Mouse (Mus musculus) midbrain, embryonic 16.5 days (tissue): ENCODE measurements at regions not wholly inside any gene's neighbourhood (a gene's known extent, or its start where the extent isn't known, plus 50 kb on each side); places are given as distances from the start of the nearest gene placed in this dataset.

Experiments used
- ATAC-seq: fragments of 200-750 bp; cut with Nextera tagmentation; 2 replicates; pipeline ENCODE4 v1.8.0; 2017; ENCODE audit warnings: moderate TSS enrichment
- H3K27ac ChIP-seq: fragments of 300-500 bp; sonication (generic); 2 replicates; pipeline ENCODE4 v1.5.1; 2014; ENCODE audit warnings: mild to moderate bottlenecking, low read length, mixed read lengths
- H3K27me3 ChIP-seq: fragments of 300-500 bp; sonication (generic); 2 replicates; pipeline ENCODE4 v1.6.1; 2014; ENCODE audit warnings: low read depth, low read length, mixed read lengths; ENCODE audit not compliant: control insufficient read depth, insufficient read depth
- H3K36me3 ChIP-seq: fragments of 300-500 bp; sonication (generic); 2 replicates; pipeline ENCODE4 v1.6.1; 2014; ENCODE audit warnings: mild to moderate bottlenecking, low read length, moderate library complexity, mixed read lengths; ENCODE audit not compliant: control insufficient read depth, insufficient read depth
- H3K4me1 ChIP-seq: fragments of 300-500 bp; sonication (generic); 2 replicates; pipeline ENCODE4 v1.6.1; 2014; ENCODE audit warnings: mild to moderate bottlenecking, low read length, mixed read lengths; ENCODE audit not compliant: control insufficient read depth, insufficient read depth
- H3K4me2 ChIP-seq: fragments of 300-500 bp; sonication (generic); 2 replicates; pipeline ENCODE4 v1.6.1; 2014; ENCODE audit warnings: mild to moderate bottlenecking, low read length, mixed read lengths
- H3K4me3 ChIP-seq: fragments of 300-500 bp; sonication (generic); 2 replicates; pipeline ENCODE4 v1.5.1; 2014; ENCODE audit warnings: low read depth, mild to moderate bottlenecking, low read length, moderate library complexity, mixed read lengths
- H3K9ac ChIP-seq: fragments of 300-500 bp; sonication (generic); 2 replicates; pipeline ENCODE4 v1.6.1; 2014; ENCODE audit warnings: low read depth, low read length, mixed read lengths
- H3K9me3 ChIP-seq: fragments of 300-500 bp; sonication (generic); replicated peaks from 2 replicates; pipeline ENCODE4 v1.6.1; 2014; ENCODE audit warnings: mild to moderate bottlenecking, low read length, mixed read lengths; ENCODE audit not compliant: control insufficient read depth, poor library complexity, severe bottlenecking
- WGBS: fragments of 180-500 bp; shearing (Covaris S2); extraction: QIAGEN DNeasy Blood & Tissue Kit; methylation state at CpG from one replicate; pipeline ENCODE4 v1.1.7; 2014; 5-methylcytosine and 5-hydroxymethylcytosine counted together

DNA sequence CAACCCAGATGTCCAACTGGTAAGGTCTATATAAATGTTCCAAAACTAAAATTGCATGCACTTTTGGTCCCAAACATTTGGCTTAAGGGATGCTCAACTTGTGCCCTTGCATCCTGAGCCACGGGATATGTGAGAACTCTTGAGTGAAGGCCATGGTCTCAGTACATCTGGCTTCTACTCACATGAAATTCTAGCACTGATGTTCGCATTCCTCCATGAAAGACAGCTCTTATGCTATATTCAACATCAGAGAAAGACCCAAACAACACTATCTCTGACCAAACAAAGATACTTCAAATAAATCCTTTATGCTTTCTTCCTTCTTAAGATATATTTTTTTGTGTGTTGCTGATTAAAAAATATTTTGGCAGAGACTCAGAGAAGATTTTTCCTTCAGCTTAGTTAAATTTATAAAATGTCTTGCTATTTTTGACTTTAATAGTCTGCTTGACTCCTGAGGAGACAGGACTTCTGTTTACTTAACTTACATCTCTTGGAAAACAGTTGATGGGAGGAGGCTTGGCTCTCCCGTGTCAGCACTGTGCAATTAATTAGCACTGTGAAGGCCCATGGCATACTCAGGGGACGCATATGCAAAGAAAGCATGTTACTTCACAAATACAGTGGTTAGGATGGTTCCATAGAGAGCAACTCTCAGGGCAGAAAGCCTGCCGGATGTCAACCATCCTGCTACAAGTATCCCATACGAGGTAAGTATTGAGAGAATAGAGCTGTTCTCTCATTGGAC is 230.9 kb downstream of the Gm19410 start:
- Histone ChIP-seq H3K4me3 (no peak overlapping the region), H3K4me1 (no peaks in the 10 kb centered on the region), H3K27me3 (no peaks in the 10 kb centered on the region), H3K9me3 (no peaks in the 10 kb centered on the region; the same call in 1 of the 2 replicates), H3K9ac (no peak overlapping the region), H3K27ac (no peak overlapping the region), H3K36me3 (no peaks in the 10 kb centered on the region), H3K4me2 (no peak overlapping the region)
- 77% methylated on average over 6 of the region's 6 CpGs for WGBS
- ATAC-seq = no peak

DNA sequence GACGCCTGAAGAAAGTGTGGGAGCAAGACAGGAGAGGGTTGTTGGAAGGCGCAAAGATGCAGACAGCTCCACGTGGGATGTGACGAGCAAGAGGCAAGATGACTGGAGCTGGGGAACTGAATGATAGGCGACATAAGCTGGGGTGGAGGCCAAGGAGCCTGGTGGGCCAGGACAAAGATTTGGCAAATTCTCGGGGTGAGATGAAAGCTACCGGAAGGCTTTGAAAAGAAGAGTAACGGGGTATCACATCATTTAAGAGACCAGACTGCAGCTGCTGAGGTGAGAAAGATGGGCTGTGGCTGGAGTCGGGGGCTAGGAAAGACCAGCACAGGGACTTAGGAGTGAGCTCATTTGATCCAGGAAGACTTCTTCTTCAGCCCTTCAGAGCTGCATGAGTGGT is 234.0 kb downstream of the Gm19410 start:
- no peak for ATAC-seq
- Histone ChIP-seq H3K9me3 (no peaks in the 10 kb centered on the region; the same call in 1 of the 2 replicates), H3K27me3 (no peaks in the 10 kb centered on the region), H3K9ac (no peak overlapping the region), H3K27ac (no peak overlapping the region), H3K4me1 (peaks cover 2% of the 10 kb centered on the region; the same call in 1 of the 2 replicates), H3K4me2 (no peak overlapping the region), H3K36me3 (no peaks in the 10 kb centered on the region), H3K4me3 (no peak overlapping the region)
- WGBS = 93% methylated on average over 9 of the region's 9 CpGs

DNA sequence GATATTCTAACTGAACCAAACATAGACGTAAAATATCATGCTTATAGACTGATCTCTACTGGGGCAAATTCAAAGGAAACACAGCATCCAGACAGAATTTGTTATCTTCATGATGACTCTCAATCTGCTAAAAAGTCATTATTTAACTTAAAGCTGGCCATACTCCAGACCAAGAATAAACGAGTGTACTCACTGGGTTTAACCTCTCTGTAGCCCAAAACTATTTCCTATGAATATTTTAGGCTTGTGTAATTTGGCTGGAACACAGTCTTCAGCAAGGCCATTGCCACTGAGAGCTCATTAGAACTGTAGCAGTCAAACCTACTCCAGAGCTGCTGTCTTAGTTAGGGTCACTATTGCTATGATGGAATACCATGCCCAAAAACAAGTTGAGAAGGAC is 238.8 kb downstream of the Gm19410 start:
- no peak overlapping the region for H3K4me3 ChIP-seq
- WGBS = 95% methylated on average over 2 of the region's 2 CpGs
- H3K4me1 ChIP-seq = peaks cover 2% of the 10 kb centered on the region; the same call in 1 of the 2 replicates
- peaks cover 3% of the 10 kb centered on the region; the same call in 1 of the 2 replicates for H3K9me3 ChIP-seq
- no peak overlapping the region for H3K9ac ChIP-seq
- H3K27me3 ChIP-seq = no peaks in the 10 kb centered on the region
- H3K36me3 ChIP-seq = no peaks in the 10 kb centered on the region
- no peak for ATAC-seq
- no peak overlapping the region for H3K4me2 ChIP-seq
- no peak overlapping the region for H3K27ac ChIP-seq

DNA sequence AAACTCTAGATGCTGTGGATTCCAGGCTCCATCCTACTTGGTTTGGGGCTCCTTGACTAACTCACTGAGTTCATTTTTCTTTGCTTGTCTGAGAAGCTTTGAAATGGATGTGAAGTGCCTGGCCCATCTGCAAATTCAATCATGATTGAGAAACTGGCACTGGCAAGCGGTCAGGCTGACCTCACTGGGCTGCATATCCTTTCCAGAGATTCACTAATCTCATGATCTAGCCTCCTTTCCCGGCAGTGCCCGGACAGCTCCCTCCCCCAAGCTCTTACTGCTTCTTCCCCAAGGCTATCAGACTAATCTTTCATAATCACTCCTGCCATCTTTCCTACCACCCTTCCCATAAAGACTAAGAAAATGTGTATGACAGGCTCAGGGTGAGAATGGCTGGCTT is 239.9 kb downstream of the Gm19410 start:
- Histone ChIP-seq H3K9ac (no peak overlapping the region), H3K4me3 (no peak overlapping the region), H3K36me3 (no peaks in the 10 kb centered on the region), H3K27me3 (no peaks in the 10 kb centered on the region), H3K9me3 (peaks cover 3% of the 10 kb centered on the region; the same call in 1 of the 2 replicates), H3K4me2 (no peak overlapping the region), H3K4me1 (peaks cover 2% of the 10 kb centered on the region; the same call in 1 of the 2 replicates), H3K27ac (no peak overlapping the region)
- ATAC-seq = no peak
- WGBS = 69% methylated on average over 3 of the region's 3 CpGs

DNA sequence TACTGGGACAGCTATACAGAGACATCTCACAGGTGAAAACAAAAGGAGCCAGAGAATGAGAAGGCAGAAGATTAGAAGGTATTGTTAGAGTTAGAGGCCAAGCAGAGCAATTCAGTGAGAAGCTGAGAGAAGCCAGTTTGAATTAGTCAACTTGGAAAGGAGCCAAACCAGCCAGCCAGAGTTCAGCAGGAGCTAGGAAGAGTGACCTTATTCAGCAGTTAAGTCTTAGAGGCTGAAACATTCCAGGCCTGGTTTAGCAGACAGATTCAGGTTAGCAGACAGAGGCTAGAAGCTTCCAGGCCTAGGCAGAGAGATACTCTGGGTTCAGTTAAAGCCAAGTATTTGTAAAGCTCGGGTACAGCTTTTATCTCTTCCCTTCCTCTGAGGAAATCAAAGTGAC is 242.1 kb downstream of the Gm19410 start:
- Histone ChIP-seq H3K4me1 (0 out of 2 replicates have a peak, but pooled peaks cover 2% of the 10 kb centered on the region), H3K9ac (no peak overlapping the region), H3K9me3 (peaks cover 3% of the 10 kb centered on the region; the same call in 1 of the 2 replicates), H3K36me3 (no peaks in the 10 kb centered on the region), H3K27me3 (no peaks in the 10 kb centered on the region), H3K27ac (no peak overlapping the region), H3K4me3 (no peak overlapping the region), H3K4me2 (no peak overlapping the region)
- 72% methylated on average over 1 of the region's 1 CpGs for WGBS
- no peak for ATAC-seq

DNA sequence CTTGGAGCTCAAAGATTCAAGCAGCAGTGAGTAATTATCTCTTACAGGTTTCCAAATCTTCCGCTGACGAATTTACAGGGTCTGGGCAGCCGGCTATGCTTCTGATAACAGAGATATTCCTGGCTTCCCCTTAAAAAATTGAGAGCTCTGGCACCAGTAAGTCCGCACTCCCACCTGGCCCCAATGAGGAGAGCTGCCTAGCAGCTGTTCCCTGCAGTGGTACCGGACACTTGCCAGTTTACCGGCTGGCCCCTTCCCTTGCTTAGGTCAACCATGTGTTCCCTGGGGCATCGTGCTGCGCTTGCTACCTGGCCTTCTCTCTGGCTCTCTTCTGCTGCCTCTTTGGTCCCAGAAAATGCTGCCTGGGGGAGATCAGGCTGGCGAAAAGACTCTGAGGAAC is 244.0 kb downstream of the Gm19410 start:
- no peaks in the 10 kb centered on the region for H3K27me3 ChIP-seq
- H3K4me2 ChIP-seq = no peak overlapping the region
- no peak for ATAC-seq
- peaks cover 3% of the 10 kb centered on the region; the same call in 1 of the 2 replicates for H3K9me3 ChIP-seq
- no peak overlapping the region for H3K27ac ChIP-seq
- H3K4me3 ChIP-seq = no peak overlapping the region
- peaks cover 8% of the 10 kb centered on the region for H3K4me1 ChIP-seq
- H3K36me3 ChIP-seq = no peaks in the 10 kb centered on the region
- no peak overlapping the region for H3K9ac ChIP-seq
- WGBS = 67% methylated on average over 9 of the region's 9 CpGs

DNA sequence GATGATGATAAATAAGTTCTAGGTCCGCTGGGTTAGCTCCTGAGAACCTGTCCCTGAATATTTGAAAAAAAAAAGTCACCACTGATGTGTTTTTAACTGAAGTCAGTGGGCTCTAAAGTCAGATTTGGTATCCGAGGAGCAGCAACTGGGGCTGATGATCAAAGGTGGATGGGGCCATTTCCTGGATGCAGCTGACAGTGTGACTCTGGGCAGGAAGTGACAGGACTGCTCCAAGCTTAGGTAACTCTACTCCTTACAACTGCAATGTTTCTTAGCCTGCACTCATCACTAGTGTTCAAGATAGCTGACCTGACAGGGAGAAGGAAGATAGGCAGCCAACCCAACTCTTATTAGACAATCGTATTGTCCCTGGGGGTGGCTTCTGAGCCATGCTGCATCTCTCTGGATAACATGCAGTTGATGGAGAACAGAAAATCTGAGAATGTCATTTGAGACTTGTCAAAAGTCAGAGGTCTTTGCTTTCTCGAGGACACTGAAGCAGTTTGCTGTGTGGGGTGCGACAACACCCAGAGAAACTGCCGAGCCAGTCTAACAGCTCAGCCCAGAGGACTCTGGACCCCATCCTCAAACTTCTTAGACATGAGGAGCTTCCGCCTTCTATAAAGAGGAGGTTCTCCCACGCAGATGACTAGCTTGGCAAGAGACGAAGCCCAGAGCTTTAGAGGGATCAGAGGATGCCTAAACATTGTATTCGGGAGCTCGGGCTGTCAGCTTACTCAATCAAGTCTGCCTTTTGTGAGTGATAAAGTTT is 245.0 kb downstream of the Gm19410 start:
- Histone ChIP-seq H3K27ac (no peak overlapping the region), H3K4me3 (no peak overlapping the region), H3K4me1 (peaks cover 16% of the 10 kb centered on the region), H3K9me3 (peaks cover 3% of the 10 kb centered on the region; the same call in 1 of the 2 replicates), H3K36me3 (no peaks in the 10 kb centered on the region), H3K4me2 (no peak overlapping the region), H3K27me3 (no peaks in the 10 kb centered on the region), H3K9ac (no peak overlapping the region)
- no peak for ATAC-seq
- 74% methylated on average over 11 of the region's 11 CpGs for WGBS

DNA sequence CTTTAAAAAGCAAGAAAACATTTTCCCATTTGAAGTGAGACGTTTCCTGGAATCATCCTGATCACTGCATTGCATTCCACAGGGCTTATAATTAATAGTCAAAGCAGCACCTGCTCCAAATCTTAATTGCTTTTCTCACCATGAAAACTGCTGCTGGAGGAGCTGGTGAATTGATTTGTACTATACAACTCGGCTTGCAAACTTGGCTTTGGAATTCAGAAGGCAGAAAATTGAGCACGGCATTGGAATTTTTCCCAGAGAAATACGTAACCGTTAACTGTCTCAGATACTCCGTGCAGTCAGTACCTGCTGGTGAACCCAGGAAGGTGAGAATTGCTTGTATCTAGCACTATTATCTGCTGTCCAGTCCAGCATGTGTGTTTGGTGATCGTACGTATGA is 249.3 kb downstream of the Gm19410 start:
- Histone ChIP-seq H3K9ac (no peak overlapping the region), H3K4me3 (no peak overlapping the region), H3K27me3 (no peaks in the 10 kb centered on the region), H3K9me3 (no peaks in the 10 kb centered on the region), H3K36me3 (no peaks in the 10 kb centered on the region), H3K4me2 (no peak overlapping the region), H3K27ac (peak overlapping the region; percentile 71), H3K4me1 (peaks cover 26% of the 10 kb centered on the region)
- 41% methylated on average over 8 of the region's 8 CpGs for WGBS
- no peak for ATAC-seq
